Mouse (Mus musculus) c-Kit-negative CD71-positive TER-119-positive erythroid progenitor cells, embryonic 14.5 days (primary cell): ENCODE data around the gene Plekhs1.
"Not testable (repeated sequence)": the region's sequence is repeated elsewhere in the genome, so short reads cannot be mapped to it uniquely, and the experiment has no call there.

ENCODE experiments used
- DNase-seq: peaks from one replicate; pipeline ENCODE4 v3.0.0-alpha.2; 2013; ENCODE audit warnings: low read depth, low spot score

Plekhs1 gene

DNA sequence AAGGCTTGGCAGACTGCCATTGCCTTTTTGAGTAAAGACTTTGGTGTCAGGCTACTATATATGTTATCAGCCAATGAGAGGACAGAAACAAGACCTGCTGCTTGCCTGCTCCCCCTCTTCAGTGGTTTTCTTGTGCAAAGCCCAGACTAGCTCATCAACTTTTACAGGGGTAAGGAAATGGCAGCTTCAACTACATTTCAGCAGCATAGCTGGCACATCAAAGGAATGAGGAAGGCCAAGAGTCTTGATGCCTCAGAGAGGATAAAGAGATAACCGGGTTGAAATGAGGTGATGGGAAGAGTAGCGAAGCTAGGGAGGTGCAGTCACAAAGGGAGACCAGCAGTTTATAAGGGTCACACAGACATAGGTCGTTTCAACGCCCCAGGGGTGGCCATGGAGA, 3.9 kb upstream of the Plekhs1 start:
- DNase-seq: no peak

- DNase-seq: no peak
These were observed 2.0 kb upstream of the Plekhs1 start for GRCm38 (mm10) chr19:56459154-56460050.

GRCm38 (mm10) chr19:56460241-56460640, 1.2 kb upstream of the Plekhs1 start:
- no peak for DNase-seq

- no peak for DNase-seq
These were observed 1.3 kb downstream of the Plekhs1 start for GRCm38 (mm10) chr19:56462786-56463185.

DNA sequence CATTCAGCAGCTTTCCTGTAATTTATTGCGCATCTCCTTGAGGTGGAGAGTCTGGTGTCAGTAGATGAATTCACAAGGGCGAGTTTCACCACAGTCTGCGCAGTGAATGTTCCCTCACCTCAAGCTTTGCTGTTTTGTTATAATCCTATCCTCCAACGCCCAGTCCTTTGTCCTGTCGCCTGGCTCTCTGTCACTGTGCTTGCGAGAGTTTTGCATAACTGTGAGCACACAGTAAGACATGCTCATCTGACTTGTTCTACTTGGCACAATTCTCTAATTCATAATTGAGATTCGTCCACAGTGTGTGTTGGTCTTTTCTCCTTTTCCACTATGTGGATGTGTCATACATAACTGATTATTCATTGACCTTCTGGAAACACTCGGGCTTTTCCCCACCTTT, 5.0 kb downstream of the Plekhs1 start:
- DNase-seq: no peak

GRCm38 (mm10) chr19:56470286-56471020, 9.0 kb downstream of the Plekhs1 start:
- DNase-seq: no peak

GRCm38 (mm10) chr19:56471934-56472333, 10.5 kb downstream of the Plekhs1 start:
- no peak for DNase-seq

GRCm38 (mm10) chr19:56474869-56475550, 13.6 kb downstream of the Plekhs1 start:
- peak; percentile 4 for DNase-seq

GRCm38 (mm10) chr19:56476546-56476945, 15.1 kb downstream of the Plekhs1 start:
- DNase-seq: no peak

DNA sequence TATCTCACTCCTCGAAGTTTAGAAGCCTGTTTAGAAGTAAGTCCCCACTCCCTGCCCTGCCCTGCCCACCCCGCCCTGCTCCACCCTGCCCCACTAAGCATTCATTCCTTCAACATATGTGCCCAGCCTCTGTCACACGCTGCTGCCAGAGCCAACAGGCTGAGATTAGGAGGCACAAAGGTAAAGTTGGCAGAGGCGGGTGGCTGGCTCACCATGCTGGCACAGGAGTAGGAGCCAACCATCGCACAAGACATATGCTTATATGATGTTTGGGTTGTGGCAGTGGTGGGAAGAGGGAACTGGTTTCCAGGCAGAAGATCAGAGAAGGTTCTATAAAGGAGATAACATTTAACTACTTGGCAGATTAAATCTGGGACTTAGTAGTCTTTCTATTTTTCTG, 15.8 kb downstream of the Plekhs1 start:
- DNase-seq: no peak

DNA sequence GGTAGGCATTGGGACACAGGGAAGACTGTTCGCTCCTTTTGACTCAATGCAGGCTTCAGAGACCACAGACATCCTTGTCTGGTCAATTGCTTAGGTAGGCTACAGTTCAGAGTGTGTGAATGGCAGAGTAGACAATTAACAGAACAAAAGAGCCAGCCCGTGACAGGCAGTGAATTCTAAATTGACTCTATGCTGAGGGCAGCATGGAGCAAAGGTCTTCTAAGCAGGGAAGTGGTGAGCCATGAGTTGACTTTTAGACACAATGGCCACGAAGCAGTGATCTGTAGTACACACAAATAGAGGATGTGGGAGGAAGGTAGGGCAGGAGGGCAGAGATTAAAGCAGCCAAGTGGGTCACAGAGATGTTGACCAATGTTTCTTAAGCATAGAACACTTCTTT, 16.4 kb downstream of the Plekhs1 start:
- DNase-seq: no peak

DNA sequence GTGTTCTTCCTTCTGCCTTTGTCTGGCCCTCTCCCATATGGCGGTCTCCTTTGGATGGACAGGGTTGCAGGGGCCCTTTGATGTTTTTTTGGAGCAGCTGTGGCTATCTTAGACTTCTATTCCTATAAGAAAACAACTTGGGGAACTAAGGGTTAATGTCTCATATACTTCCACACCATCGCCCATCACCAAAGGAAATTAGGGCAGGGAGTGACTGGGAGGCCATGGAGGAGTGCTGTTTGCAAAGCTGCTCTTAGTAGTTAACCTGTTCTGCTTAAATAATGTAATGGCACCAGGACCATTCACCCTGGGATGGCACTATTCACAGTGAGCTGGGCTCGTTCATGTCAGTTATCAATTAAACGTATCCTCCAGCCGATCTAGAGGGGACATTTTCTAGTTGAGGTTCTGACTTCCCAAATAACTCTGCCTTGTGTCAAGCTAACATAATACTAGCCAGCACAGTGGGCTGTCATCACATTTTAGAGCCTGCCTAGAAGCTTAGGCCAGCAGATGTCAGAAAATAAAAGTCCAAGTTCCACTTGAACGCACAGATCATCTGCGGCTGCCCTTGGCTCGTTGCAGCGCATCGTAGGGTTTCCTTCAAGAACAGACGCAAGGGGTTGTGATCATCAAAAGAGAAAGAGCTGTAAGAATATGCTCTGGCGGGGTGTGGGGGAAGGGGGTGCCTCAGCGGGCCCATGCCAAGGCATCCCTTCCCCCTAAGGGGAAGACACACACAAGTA, 23.4 kb downstream of the Plekhs1 start:
- DNase-seq: no peak

GRCm38 (mm10) chr19:56485376-56486271, 24.2 kb downstream of the Plekhs1 start:
- no peak for DNase-seq

DNA sequence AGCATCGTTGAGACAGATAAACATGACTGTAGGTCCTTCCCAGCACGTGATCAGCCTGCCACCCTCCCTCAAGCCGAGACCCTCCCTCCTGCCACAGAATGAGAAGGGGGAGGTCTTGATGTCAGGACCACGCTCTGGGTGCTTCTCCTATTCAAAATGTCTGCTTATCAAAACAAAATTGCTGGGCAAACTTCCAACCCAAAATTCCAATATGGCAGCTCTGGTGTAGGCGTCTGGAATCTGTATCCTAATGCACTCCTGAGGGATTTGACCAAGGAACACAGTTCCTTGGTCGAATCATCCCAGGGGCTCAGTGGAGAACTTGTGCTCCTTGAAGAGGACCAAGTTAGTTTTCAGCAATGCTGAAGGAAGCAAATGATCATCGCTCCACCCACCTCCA, 25.5 kb downstream of the Plekhs1 start:
- DNase-seq: no peak

DNA sequence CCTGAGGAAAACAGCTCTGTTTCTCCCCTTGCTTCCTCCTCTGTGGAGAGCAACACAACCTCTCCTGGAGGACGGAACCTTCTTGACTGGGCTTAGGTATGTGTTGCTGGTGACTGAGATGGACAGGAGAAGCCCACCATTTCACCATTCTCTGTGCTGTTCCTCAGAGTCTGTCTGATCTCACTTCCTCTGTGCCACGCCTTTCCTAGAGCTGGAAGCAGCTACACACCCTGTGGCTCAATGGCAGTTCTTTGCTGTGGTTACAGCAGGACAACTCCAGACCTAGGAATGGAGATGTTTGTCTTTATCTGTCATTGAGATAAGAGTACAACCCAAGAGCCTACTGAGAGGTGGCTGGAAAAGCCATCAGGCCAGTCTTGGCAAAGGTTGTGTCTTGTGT, 25.9 kb downstream of the Plekhs1 start:
- no peak for DNase-seq

GRCm38 (mm10) chr19:56489601-56490000, 28.2 kb downstream of the Plekhs1 start:
- no peak for DNase-seq

- DNase-seq: not testable (repeated sequence)
These were observed 32.7 kb downstream of the Plekhs1 start for GRCm38 (mm10) chr19:56494157-56494556.

- not testable (repeated sequence) for DNase-seq
These were observed 41.6 kb downstream of the Plekhs1 start for GRCm38 (mm10) chr19:56503069-56503468.

DNA sequence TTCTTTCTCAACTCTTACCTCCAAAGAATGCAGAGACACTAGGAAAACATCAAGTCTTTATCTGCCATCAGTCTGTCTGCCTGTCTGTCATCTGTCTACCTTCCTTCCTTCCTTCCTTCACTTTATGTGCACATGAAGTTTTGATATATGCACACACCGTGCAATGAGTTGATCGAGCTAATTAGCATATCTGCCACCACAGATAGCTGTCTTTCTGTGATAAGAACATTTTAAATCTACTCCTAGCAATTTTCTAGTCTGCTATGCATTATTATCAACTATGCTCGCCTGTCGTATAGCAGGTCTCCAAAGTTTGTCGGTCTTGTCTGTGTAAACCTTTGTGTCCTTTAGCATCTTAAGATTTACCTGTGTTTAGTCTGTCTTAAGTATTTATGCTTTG, 42.1 kb downstream of the Plekhs1 start:
- DNase-seq: not testable (repeated sequence)

GRCm38 (mm10) chr19:56511207-56511606, 49.8 kb downstream of the Plekhs1 start:
- not testable (repeated sequence) for DNase-seq
